Mouse (Mus musculus): ENCODE results near the gene Ptpn12. TPM values are rescaled to one million over a fixed set of nuclear protein-coding genes. Genes with fewer than 3 reads are reported as not detected.
A peak's percentile ranks its signal among the peaks of the same experiment; 100 is the strongest.

The Ptpn12 gene
- total RNA-seq, 2 experiments from 2014 or later: 31.3 to 33.2 TPM

DNA sequence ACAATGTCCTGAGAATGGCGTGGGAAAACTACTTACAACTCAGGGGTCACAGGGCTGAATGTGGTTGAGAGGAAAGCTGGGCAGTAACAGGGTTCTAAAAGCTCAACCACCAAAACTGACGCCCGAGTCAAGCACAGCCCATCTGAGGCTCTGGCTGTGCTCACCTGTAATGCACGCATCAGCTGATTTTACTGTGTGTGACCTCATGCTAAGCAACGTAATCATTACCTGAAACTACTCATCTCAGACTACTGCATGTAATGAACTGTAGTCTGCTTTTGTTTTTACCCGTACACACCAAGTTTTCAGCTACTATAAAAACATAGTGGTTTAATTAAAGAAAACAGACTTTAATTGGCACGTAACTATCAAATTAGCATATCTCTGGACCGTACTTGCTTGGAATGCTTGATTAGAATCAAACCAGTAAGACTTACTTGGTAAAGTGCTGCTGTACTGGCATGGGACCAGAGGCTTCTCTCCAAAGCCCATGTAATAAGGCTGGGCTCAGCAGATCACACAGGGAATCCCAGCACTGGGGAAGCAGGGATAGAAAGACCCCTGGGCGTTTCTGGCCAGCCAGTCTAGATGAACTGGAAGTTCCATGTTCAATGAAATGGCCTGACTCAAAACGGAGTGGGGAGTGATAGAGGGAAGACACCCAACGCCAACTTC lies 22.2 kb downstream of the Ptpn12 start:
- no peak for DNase-seq
- intact Hi-C loops (cut with DNase I): no loop called here

DNA sequence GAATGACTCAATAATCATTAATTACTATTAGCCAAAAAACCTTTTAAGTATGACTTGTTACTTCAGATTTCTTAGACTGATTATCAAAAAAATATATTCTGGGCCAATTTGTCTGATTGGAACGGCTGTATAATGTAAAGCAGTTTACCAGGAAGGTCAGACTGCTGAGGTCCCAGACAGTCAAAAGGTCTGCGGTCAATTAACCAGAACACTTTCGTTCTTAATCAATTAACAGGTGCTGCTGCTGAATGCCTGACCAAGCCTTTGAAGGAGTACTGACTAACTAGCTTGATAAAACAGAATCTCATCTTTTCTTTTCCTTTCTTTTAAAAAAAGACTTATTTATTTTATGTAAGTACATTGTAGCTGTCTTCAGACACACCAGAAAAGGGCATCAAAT lies 23.1 kb downstream of the Ptpn12 start:
- DNase-seq: no peak

DNA sequence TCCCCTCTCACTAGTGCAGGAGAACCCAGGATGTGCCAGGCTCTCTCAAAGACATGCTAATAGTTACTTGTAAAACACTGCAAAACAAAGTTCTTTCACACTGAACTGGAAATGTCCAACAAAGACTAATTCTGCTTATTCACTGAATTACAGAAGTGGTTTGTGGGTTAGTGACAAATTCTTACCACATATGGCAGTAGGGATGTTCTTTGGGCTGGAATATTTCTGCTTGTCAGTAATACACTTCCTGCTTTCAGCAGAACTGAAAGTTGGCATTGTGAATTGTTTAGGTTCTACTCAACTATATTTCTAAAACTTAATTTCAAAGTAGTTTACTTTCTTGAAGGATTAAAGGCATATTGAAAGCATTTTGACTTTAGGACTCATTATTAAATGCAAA lies 25.5 kb downstream of the Ptpn12 start:
- no peak for DNase-seq
- intact Hi-C loops (cut with DNase I): no loop called here

More for the DNA sequence above, 23.1 kb downstream of the Ptpn12 start:
- intact Hi-C loops (cut with DNase I): no loop called here

DNA sequence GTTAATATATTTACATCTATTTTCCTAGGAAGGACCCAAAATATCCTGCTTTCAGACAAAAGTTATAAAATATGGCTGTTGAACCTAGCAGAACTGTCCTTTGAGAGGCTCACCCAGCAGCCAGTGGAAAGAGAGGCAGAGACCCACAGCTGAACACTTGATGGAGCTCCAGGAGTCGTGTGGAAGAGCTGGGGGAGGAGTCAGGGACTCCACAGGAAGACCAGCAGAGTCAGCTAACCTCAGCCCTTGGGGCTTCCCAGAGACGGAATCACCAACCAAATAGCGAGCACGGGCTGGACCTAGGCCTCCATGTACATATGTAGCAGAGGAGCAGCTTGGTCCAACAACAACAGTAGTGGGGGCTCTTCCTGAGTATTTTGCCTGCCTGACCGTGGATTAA lies 38.6 kb downstream of the Ptpn12 start:
- intact Hi-C loops (cut with DNase I): loop anchor here (10.0 kb wide), 1 partner anchor 238 kb away; no protein-coding TSS in a partner anchor

DNA sequence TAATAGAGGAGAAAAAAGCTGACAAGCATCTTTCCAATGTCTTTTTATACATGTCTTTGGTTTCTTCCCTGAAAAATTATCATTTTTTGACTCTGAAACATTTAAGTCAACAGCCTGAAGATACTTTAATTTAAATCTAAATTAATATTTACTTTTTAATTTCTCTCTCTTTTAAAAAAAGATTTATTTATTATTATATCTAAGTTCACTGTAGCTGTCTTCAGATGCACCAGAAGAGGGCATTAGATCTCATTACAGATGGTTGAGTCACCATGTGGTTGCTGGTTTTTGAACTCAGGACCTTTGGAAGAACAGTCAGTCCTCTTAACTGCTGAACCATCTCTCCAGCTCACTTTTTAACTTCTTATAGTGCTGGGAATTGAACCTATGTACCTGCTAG lies 44.8 kb downstream of the Ptpn12 start:
- no peak for DNase-seq
- intact Hi-C loops (cut with DNase I): loop anchor here (10.0 kb wide), 1 partner anchor 244 kb away; no protein-coding TSS in a partner anchor

More for the DNA sequence above, 38.6 kb downstream of the Ptpn12 start:
- peak; percentile 23 to 25 for DNase-seq

DNA sequence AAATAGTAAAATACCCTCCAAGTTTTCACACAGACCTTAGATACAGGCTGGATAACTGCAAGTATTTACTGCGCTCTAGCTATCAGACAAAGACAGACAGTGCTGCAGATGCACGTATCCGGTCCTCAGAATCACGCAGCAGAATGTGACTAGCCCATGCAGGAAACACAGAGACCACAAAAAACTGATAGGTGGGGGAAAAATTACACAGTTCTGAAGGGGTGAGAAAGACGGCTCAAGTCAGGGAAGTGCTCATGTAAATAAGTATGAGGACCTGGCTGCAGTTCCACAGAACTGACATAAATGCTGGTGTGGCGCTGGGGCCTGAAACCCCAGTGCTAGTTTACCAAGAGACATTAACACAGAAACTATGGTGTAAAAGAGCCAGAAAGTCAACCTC lies 53.0 kb downstream of the Ptpn12 start:
- intact Hi-C loops (cut with DNase I): no loop called here

DNA sequence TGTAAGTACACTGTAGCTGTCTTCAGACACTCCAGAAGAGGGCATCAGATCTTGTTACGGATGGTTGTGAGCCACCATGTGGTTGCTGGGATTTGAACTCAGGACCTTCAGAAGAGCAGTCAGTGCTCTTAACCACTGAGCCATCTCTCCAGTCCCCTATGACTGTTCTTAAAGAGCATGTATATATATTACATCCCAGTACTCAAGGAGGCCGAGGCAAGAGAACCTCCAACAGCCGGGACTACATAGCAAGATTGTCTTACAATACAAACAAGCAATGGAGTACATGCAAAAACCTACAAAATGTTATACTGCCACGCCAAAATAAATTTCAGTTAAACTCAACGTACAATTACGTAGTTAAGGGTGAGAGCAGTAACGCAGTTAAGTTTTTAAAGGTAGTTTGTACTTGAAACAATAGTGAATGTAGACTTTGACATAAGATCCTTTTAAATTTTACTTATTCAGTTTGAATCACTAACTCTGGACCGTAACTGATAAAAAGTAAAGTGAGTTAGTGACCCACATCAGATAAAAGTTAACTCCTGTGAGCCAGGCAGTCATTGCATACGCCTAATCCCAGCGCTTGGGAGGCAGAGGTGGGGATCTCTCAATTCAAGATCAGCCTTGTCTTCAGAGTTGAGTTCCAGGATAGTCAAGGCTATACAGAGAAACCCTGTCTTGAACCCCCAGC lies 53.9 kb downstream of the Ptpn12 start:
- no peak for DNase-seq
- intact Hi-C loops (cut with DNase I): no loop called here

More for the DNA sequence above, 53.0 kb downstream of the Ptpn12 start:
- DNase-seq: no peak

DNA sequence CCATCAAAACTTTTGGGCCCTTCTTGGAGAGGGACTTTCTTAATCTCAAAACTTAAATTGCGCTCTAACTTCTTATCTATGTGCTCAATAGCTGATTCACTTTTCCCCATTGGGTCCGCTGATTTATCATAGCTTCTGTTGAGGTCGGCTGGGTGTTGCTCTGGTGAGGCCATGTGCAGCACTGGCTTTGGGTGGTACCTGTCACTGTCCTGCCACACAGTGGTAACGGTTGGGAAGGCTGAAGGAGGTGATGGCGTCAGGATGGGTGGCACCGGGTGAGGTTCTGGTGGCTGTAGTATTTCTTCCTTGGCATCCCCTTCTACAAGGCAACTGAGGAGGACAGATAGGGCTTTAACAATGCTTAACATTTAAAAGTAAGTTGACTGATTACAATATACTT lies 57.3 kb downstream of the Ptpn12 start:
- DNase-seq: no peak
- intact Hi-C loops (cut with DNase I): no loop called here

DNA sequence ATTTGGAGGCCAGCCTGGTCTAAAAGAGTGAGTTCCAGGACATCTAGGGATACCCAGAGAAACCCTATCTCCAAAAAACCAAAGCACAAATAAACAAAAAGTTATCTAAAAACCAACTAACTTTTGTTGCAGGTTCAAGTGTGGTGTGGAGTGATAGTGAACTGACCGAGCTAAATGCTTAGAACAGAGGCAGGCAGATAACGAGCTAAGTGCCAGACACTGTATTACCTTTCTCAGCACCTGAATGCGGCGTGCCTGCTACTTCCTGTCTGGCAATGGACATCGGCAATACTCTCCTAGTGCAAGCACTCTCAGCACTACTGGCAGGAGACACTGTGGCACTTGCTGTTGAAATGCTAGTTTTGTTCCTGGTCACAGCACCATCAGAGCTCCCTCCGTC lies 58.2 kb downstream of the Ptpn12 start:
- DNase-seq: no peak
- intact Hi-C loops (cut with DNase I): no loop called here

DNA sequence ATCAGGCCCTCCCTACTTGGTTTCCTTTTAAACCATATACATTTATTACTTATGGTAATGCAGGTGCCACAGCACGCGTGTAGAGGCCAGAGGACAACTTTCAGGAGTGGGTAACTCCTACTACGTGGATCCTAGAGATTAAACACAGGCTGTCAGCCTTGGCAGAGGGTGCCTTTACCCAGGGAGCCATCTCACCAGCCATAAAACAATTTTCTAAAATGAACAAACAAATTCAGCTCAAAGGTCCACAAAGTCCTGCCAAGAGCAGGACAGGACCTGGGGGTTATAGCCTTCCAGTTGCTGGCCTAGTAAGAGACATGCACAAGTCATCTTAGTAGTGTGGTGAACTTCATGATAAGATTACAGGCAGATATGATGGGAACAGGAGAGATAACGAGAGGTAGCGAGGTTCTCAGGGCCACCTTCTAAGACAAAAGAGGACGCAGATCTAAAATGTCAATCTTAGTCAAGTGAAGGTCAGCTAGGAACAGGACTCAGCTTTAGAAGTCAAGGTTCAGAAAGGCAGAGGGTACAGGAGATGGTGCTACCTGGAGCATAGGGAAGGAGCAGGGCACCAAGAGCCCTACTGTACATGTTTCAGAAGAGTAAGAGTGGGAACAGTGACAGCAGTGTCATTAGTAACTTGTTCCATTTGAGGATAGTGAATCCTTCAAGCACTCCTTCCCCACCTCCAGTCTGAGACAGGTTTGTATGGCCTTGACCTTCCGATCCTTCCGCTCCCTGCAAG lies 65.5 kb downstream of the Ptpn12 start:
- intact Hi-C loops (cut with DNase I): no loop called here

DNA sequence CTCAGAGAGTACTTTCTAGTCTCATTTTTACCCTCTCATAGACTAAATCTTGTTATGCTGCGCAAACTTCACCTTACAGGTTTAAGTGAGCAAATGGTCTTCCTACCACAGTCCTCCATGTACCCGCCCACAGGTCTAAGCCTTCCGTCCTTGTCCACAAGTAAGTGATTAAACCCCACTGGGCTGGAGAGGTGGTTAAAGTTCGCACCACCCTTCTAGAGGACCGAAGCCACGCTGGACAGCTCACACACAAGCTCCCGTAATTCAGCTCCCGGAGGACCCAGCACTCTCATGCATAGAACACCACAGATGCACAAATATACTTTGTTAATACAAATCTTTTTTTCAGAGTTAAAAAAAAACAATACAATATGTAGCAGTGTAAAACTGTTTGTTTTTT lies 69.4 kb downstream of the Ptpn12 start:
- DNase-seq: no peak
- intact Hi-C loops (cut with DNase I): no loop called here

More for the DNA sequence above, 65.5 kb downstream of the Ptpn12 start:
- DNase-seq: no peak

DNA sequence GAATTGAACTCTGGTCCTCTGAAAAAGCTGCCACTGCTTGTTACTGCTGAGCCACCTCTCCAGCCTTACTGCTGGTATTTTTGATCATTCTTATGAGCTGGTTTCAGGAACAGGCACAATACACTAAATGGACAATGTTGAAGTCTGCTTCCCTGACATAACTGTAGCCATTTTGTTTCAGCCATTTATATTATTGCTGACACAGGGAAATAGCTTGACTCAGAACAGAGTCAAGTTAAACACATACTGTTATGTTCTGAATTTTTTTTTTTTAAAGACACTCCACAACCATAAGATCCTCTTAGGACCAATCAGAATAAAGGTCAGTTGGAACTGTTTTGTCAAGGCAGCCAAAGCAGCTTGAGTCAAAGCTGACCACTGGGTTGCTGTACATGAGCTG lies 72.2 kb downstream of the Ptpn12 start:
- intact Hi-C loops (cut with DNase I): no loop called here
- DNase-seq: no peak

DNA sequence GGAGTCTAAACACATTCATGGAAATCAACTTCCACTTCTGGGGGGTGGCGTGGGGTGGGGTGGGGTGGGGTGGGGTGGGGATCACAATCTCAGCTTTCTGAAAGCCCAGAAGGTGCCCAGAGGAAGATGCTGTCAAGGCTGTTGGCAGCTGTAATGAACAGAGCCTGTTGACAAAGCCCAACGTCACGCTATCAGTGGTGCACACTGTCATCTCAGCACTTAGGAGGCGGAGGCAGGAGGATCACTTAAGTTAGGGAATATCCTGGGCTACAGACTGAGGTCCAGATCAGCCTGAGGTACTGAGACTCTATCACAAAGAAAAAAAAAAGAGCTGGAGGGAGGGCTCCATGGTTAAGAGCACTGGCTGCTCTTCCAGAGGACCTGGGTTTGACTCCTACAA lies 81.0 kb downstream of the Ptpn12 start:
- intact Hi-C loops (cut with DNase I): no loop called here

DNA sequence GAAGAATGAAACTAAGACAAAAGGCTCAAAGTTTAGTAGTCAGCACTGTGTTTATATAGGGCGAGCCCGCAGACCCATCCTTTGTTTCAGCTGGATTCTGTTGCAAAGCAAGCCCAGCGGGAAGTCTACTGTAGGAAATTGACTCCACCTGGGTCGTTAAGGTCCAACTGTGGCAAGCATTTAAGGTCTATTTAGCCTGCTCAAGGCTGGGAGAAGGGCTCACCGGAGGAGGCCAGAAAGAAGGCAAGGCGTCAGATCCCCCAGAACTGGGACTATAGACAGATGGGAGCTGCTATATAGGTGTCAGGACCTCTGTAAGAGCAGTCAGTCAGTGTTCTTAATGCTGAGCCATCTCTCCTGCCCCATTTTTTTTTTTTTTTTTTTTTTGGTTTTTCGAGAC lies 81.7 kb downstream of the Ptpn12 start:
- no peak for DNase-seq
- intact Hi-C loops (cut with DNase I): no loop called here

More for the DNA sequence above, 81.0 kb downstream of the Ptpn12 start:
- DNase-seq: no peak

DNA sequence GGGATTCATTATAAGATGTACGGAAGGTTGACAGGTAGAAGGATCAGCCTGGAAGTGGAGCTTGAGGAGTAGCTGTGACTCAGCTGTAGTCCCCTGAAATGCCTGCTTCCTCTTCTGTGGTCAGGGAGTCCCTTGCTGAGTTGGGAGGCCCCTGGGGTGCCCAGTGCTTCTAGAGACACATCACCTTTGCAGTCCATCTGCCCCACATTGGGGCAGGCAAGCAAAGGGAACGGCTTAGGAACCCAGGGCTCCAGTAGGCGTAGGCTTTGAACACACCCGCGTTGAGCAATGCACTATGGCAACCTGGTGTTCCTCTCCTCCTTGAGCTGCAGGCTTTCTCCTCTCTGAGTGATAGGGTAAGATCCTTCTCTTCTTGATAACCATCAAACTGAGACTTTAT lies 82.6 kb downstream of the Ptpn12 start:
- intact Hi-C loops (cut with DNase I): no loop called here
- DNase-seq: no peak

DNA sequence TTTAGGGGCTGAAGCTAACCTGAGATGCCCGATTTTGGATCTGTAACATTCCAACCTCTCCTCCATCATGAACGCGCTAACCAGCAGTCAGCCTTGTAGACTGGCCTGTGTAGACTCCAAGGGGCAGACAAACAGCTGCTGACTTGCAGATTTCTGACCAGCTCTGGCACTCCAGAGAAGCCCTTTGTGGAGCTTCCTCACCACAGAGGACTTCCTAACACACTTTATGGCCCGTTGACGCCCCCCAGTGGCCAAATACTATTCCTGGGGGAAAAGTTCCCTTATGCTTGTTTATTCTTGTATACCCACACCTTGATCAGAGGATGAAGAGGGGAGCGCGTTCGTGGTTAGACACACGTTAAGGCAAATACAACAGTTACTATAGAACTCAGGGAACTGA lies 86.7 kb downstream of the Ptpn12 start:
- intact Hi-C loops (cut with DNase I): loop anchor here (1.0 kb wide), 1 partner anchor 56 kb away; no protein-coding TSS in a partner anchor
- DNase-seq: peak; percentile 52 to 69

DNA sequence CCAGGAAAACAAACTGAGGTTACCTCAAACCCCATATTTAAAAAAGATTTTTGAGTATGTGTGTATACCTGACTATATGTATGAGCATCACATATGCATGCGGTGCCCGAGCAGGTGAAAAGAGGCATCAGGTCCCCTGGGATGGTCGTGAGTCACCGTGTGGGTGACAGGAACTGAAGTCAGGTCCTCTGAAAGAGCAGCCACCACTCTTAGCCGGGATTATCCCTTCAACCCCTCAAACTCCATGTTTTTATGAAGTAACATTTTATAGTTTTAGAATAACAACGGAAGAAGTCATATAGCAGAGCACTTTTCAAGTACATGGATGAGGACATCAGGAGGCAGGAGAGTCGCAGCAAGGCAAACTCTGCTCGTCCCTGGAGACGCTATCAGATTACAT lies 87.2 kb downstream of the Ptpn12 start:
- DNase-seq: no peak
- intact Hi-C loops (cut with DNase I): no loop called here

DNA sequence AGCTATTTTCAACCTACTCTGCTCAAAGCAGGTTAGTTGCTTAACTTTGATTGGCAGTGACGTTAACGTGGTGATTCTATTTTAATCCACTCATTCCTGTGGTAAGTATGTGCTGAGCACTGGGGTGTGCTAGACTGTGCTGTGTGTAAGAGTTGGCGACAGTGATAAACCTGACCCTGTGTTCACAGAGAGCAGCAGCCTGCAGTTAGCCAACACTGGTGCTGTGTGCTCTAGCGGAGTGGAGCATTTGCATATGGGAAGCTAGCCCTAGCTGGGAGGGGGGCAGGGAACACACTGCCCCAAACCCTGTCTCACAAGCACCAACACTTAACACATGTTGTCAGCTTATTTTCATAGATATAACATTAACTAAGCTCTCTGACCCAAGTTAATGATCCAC lies 87.8 kb downstream of the Ptpn12 start:
- DNase-seq: no peak
- intact Hi-C loops (cut with DNase I): no loop called here

DNA sequence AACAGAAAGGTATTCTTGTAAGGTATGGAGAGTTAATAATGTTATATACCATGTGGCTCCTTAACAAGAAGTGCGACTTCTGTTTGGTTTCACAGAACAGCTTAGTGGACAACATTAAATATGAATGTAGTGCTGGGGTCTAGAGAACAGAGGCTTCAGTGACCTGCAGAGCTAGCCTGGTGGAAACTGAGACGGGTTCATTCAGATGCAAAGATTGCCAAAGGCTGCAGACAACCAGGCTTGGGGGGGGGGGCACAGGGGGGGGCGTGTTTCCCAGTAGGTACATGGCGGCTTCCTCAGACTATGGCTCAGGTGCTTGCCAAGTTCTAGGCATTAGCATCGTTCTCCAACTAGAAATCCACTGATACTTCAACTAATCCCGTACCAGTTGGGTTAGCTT lies 91.3 kb downstream of the Ptpn12 start:
- no peak for DNase-seq
- intact Hi-C loops (cut with DNase I): no loop called here

DNA sequence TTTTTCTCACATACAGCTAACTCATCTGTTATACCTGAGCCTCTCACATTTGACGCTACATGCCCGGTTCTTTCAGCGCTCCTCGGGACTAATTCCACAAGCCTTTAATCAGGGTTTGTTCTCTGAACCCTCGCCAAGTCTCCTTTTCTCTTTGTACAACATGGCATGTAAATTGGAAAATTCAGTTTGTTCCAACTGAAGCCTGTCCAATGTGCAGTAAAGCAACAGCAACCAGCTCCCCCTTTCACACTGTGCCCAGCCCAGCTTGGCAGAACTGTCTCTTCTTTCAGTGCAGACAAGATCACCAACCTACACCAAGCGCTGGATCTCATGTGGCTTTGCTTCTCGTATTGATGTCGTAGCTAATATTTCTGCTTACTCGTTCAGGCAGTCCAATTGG lies 92.4 kb downstream of the Ptpn12 start:
- no peak for DNase-seq
- intact Hi-C loops (cut with DNase I): no loop called here

DNA sequence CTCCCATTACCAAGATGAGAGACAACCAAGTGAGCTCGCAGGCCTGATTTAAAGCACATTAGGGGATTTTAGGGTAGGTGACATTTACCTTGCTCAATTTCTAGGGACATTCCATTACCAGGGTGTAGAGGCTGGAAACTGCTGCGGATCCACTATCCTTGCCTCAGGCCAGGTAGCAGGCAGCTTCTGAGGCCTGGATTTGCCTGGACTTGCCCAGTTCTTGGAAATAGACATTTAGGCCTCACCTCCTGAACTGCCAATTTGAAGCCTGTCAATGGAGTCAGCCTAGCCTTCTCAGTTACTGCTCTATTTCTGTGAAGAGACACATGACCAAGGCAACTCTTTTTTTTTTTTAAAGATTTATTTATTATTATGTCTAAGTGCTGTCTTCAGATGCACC lies 94.8 kb downstream of the Ptpn12 start:
- no peak for DNase-seq
- intact Hi-C loops (cut with DNase I): no loop called here

DNA sequence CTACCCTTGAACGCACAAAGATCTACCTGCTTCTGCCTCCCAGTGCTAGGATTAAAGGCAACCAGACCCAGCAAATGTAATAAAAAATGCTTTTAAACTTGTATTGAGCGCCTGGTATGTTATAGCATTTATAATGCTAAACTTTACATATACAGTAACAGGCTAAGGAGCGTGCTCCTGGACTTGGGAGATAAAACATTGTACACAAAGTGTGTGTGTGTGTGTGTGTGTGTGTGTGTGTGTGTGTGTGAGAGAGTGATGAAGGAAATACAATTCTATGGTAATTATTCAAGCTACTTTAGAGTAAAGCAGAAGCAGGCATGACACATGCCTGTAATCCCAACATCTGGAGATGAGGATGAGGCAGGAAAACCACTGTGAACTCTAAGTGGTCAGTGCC lies 99.4 kb downstream of the Ptpn12 start, which contains the start of gene Rsbn1l:
Gene Rsbn1l, minus strand, starts transcription at position 101 of the 400 bp plus-strand sequence.
- DNase-seq: no peak
- intact Hi-C loops (cut with DNase I): no loop called here

Data from heart, postnatal 36 days (tissue).